Mouse (Mus musculus) spleen, postnatal 36 days (tissue): ENCODE measurements around the gene Rassf4.
A peak's percentile ranks its signal among the peaks of the same experiment; 100 is the strongest.

Experiments used
- DNase-seq, 2 experiments: peaks; one replicate each; pipeline ENCODE4 v3.0.0; 2022; ENCODE audit warnings: low spot score in 2 of 2, mixed read lengths in 1 of 2

The Rassf4 gene

GRCm38 (mm10) chr6:116671768-116672167 is 2.0 kb downstream of the Rassf4 start:
- no peak for DNase-seq

DNA sequence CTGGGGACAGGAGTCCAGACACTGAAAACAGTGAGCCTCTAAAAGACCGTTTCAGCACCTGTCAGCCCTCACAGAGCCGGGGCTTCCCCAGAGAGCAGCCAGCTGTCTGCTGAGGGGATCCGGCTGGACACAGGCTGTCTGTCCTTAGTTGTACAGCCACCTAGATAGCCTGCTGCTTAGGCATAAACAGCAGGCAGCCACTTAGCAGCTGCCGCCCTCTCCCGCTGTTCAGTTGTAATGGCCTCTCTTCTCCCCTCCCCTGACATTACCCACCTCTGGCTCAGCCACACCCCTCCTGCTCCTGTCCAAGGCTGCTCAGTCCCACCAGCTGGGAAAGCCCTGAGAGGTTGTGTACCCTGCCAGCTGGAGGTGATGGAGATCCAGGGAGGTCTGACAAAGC is 2.7 kb downstream of the Rassf4 start:
- no peak for DNase-seq

DNA sequence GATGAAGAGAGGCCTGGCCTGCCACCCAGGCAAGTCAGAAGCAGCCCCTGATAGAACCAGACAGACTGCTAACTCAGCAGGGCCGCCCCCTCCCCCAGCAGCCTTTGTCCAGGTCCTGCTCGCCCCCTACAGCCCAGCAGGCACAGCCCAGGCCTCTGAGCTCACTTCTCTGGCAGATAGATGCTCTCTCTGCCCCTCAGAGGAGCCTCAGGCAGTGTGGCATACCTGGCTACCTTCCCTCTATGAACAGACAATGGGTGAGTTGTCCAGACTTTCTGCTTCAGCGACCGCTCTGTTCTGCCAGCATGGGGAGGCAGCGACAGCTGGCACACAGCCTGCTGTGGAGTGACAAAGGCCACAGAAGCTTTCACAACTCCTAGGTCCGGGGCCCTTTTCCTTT is 3.6 kb downstream of the Rassf4 start:
- DNase-seq, result no peak

GRCm38 (mm10) chr6:116668682-116669470 is 4.9 kb downstream of the Rassf4 start:
- no peak for DNase-seq

- DNase-seq, result no peak
Observed at GRCm38 (mm10) chr6:116667382-116667781, 6.4 kb downstream of the Rassf4 start.

DNA sequence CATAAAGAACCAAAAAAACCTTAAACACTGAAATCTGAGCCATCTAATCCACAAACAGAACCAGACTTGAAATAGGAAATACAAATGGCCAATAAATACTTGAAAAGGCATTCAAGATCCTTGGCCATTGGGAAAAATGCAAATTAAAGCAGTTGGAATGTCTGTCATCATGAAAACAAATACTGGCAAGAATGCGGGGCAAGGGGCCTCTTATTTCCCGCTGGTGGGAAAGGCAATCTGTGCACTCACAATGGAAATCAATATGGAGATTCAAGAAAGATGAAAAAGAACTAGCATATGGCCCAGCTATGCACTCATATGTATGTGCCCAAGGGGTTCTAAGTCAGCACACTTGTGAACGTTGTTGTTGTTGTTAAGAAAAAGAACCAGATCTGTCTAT is 6.9 kb downstream of the Rassf4 start:
- no peak for DNase-seq

DNA sequence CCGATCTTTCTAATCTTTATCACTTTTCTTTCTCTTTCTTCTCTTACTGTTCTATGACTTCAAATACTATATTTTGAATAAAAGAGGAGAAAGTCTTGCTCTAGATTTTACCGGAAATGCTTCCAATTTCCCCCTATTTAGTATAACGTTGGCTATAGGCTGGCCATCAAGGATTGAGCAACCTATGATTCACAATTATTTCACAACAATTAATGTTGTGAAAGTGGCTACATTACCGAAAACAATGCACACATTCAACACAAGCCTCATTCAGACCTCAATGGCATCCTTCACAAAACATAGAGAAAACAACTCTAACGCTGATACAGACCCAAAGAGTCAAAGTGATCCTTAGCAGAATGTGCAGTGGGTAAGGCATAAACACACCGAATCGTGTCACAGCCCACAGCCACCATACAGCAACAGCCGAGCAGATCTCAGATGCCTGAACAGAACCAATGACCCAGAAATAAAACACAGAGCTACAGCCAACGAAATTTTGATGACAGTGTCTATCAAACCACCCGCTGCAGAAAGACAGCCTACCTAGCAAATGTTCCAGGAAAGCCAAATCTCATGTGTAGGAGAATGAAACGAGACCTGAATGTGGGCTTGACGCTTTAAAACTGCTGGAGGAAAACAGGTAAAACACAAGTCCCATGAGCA is 7.5 kb downstream of the Rassf4 start:
- DNase-seq, result no peak

GRCm38 (mm10) chr6:116664830-116665229 is 8.9 kb downstream of the Rassf4 start:
- DNase-seq, result no peak

- peak; percentile 45 for DNase-seq
Observed at GRCm38 (mm10) chr6:116664031-116664430, 9.7 kb downstream of the Rassf4 start.

DNA sequence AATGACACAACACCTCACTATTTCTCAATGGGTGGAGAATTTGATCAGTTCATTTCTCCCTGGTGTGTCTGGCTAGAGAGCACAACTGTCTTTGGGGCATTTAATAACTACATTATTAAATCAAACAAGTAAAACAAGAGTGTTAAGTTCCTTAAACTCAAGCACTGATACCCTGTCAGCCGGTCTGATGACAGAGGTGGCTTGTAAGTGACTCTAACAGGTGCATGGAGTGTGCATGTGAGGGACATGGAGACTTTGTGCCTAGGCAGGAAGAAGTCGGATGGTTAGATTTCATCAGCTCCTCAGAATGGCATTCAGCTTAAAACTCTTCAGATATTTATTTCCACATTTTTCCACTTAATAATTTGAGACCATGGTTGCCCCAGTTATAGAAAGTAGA is 10.4 kb downstream of the Rassf4 start:
- DNase-seq, result no peak

DNA sequence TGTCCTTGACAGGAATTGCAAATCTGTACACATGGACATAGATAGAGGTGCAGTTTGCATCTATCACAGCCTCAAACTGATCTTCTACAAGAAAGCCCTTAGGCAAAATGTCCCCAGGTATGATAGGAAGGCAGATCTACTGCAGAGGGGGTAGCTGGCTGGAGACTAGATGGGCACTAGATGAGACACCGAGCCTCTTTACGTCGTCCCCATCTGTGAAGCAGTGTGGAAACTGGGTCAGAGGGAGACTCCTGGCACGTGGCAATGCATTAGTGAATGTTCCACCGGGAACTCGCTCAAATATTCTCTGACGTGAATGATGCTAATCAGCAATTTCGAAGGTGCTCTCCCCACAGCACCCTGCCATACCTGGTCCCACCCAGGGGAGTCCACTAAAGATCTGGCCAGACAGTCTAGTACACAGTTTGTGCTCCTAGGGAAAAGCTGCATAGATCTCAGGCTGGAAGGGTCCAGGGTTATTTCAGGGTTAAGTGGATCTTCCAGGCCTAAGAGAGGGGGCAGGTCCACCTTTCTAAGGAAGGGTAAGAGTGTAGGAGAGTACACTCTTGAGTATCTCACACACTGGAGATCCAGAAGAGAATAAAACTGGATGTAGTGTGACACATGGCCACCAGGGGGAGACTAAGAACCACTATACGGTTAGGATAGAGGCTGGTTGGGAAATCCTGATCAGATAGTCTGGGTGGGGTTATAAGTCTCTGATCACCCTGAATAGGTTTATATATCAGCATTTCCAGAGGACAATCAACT is 19.9 kb downstream of the Rassf4 start:
- peak; percentile 28 to 46 for DNase-seq

GRCm38 (mm10) chr6:116653191-116653590 is 20.6 kb downstream of the Rassf4 start:
- DNase-seq, result no peak

- no peak for DNase-seq
Observed at GRCm38 (mm10) chr6:116651437-116652118, 22.2 kb downstream of the Rassf4 start.

- no peak for DNase-seq
Observed at GRCm38 (mm10) chr6:116650406-116650805, 23.3 kb downstream of the Rassf4 start, which contains the start of gene Depp1. Depp1 (plus strand) TSS chr6:116650609.

DNA sequence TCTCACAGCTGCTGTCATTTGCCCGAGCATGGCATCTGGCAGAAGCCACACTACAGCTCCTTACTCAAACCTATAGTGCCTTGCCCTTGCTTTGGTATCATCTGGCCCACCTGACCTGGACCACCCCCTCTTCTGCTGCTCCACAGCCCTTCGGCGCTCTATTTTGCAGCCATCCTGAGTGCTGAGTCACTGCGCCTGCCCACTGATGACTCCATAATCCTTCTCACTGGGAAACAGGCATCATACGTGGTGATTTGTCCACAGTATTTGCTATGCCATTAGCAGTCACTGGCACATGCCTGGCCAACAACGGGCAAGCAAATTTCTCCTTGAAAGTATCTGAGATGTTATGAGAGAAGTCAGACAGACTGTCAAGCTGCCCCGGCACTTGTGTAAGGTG is 23.9 kb downstream of the Rassf4 start:
- no peak for DNase-seq

GRCm38 (mm10) chr6:116647763-116648162 is 26.0 kb downstream of the Rassf4 start:
- no peak for DNase-seq

GRCm38 (mm10) chr6:116644335-116644734 is 29.4 kb downstream of the Rassf4 start:
- DNase-seq, result no peak

DNA sequence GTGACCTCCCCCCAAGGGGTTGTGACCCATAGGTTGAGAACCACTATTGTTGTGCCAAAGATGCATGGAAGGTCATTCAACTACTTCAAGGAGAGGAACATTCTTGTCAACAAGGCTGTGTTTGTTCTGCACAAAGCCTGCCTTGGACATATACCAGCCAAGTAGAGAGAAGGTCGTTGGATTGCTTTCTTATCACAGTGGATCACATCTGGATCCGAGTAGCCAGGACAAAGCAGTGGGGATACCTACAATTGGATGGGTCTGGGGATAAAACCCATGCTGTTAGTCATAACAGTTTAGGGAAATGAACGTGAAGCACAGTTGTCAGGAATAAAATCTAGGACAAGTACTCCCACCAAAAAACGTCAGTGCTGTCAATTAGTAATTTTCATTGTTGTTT is 29.9 kb downstream of the Rassf4 start:
- DNase-seq, result no peak

- DNase-seq, result no peak
Observed at GRCm38 (mm10) chr6:116642942-116643341, 30.8 kb downstream of the Rassf4 start.

- no peak for DNase-seq
Observed at GRCm38 (mm10) chr6:116639663-116640062, 34.1 kb downstream of the Rassf4 start.

DNA sequence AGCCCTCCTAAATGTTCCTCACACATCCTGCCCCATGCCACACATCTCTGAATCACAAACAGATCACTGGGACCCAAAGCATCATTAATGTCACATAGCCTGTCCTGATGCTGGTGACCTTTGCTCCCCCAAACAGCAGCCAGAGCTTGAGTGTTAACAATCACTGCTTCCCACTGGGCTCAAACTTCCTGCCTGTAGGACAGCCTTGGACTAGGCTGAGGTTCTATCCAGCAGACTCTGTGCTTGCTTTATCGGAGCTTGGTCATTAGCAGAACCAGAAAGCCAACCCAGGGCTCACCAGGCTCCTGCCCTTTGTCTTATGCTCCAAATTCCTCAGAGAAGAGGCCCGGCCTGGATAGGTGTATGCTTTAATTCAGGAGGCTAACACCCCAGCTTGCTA is 34.9 kb downstream of the Rassf4 start:
- no peak for DNase-seq

DNA sequence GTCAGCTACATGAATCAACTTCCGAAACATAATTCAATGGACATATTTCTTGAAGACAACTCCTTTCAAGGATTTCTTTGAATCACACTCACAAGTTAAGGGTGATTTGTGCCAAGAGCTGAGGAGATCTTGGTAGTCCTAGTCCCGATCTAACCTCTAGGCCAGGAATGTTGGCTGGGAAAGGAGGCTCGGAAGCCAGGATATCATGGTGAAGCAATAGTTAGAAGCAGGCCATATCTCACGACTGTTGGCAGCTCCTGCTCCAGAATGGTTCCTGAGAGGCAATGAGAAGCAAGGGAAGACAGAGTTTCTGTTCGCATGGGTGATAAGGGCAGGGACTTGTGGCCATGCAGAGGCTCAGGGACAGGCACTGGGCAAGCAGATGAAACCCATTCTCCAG is 36.3 kb downstream of the Rassf4 start:
- no peak for DNase-seq
